Mouse (Mus musculus): Measurements from ENCODE around the gene Olfr1086. TPM values are rescaled to one million over a fixed set of nuclear protein-coding genes. Genes with fewer than 3 reads are reported as not detected.
"Not testable (repeated sequence)": the region's sequence is repeated elsewhere in the genome, so short reads cannot be mapped to it uniquely, and the experiment has no call there.

The Olfr1086 gene
- not detected for total RNA-seq (2021)
- long read RNA-seq, experiment 1, result 0 reads
- long read RNA-seq, experiment 2, result 0 reads

GRCm38 (mm10) chr2:86679992-86680391 lies at the start of gene Olfr1086:
Olfr1086 (minus strand) TSS chr2:86680092.
- no peak for DNase-seq

GRCm38 (mm10) chr2:86698295-86698694 lies 18.4 kb upstream of the Olfr1086 start, which contains the start of gene Olfr1087:
Olfr1087 (minus strand) TSS chr2:86698395.
- DNase-seq, result no peak

GRCm38 (mm10) chr2:86661919-86662318 lies 18.0 kb downstream of the Olfr1086 start, which contains the start of gene Olfr1085:
Olfr1085 (minus strand) TSS chr2:86662019.
- DNase-seq, result no peak

GRCm38 (mm10) chr2:86639625-86640024 lies 40.3 kb downstream of the Olfr1086 start, which contains the start of gene Olfr1084:
Olfr1084 (minus strand) TSS chr2:86639725.
- DNase-seq, result not testable (repeated sequence)

Other genes with a start within 250 kb of the Olfr1086 start
- gene Olfr1065, start 229.5 kb downstream of the Olfr1086 start, total RNA-seq (2021), result not detected
- not detected for gene Olfr1066, start 223.8 kb downstream of the Olfr1086 start, total RNA-seq (2021)
- gene Olfr228, start 192.7 kb downstream of the Olfr1086 start, total RNA-seq (2021), result not detected
- gene Olfr1076, start 171.6 kb downstream of the Olfr1086 start, total RNA-seq (2021), result not detected
- not detected for gene Olfr1079, start 137.6 kb downstream of the Olfr1086 start, total RNA-seq (2021)
- not detected for gene Olfr1080, start 121.9 kb downstream of the Olfr1086 start, total RNA-seq (2021)
- not detected for gene Olfr1082, start 81.1 kb downstream of the Olfr1086 start, total RNA-seq (2021)
- gene Olfr1084, start 40.4 kb downstream of the Olfr1086 start, total RNA-seq (2021), result not detected
- gene Olfr1085, start 18.1 kb downstream of the Olfr1086 start, total RNA-seq (2021), result not detected
- not detected for gene Olfr1087, start 18.3 kb upstream of the Olfr1086 start, total RNA-seq (2021)
- gene Olfr1089, start 53.6 kb upstream of the Olfr1086 start, total RNA-seq (2021), result not detected
- gene Olfr1090, start 78.9 kb upstream of the Olfr1086 start, total RNA-seq (2021), result not detected
- not detected for gene Olfr1093, start 102.4 kb upstream of the Olfr1086 start, total RNA-seq (2021)
- not detected for gene Olfr141, start 129.9 kb upstream of the Olfr1086 start, total RNA-seq (2021)
- not detected for gene Olfr1094, start 144.6 kb upstream of the Olfr1086 start, total RNA-seq (2021)
- not detected for gene Olfr1095, start 171.6 kb upstream of the Olfr1086 start, total RNA-seq (2021)
- not detected for gene Gm13723, start 194.7 kb upstream of the Olfr1086 start, total RNA-seq (2021)
- gene Olfr1097, start 212.1 kb upstream of the Olfr1086 start, total RNA-seq (2021), result not detected
- not detected for gene Olfr1098, start 244.5 kb upstream of the Olfr1086 start, total RNA-seq (2021)